Mouse (Mus musculus) subcutaneous adipose tissue, adult 2 months (tissue): Measurements from ENCODE around the gene Grpr. TPM values are rescaled to one million over a fixed set of nuclear protein-coding genes. Genes with fewer than 3 reads are reported as not detected.

Source experiments
- polyA plus RNA-seq: library from polyadenylated mRNA; depleted of rRNA; stranded (reverse); fragments of >200 nt; gene quantifications from 2 replicates; pipeline ENCODE4 v1.2.3, GENCODE M21; 2012; ENCODE audit warnings: low replicate concordance; rRNA removed

Gene Grpr
- polyA plus RNA-seq, result not detected in 2 replicates

GRCm38 (mm10) chrX:163549666-163550065 lies at the start of gene Grpr:
Grpr (minus strand) TSS chrX:163549677.

Other genes with a start within 250 kb of the Grpr start
- 0.23 TPM in 1 of 2 replicates, not detected in the other for gene Rnf138rt1, start 211.7 kb upstream of the Grpr start, polyA plus RNA-seq